In genomic region chr2:92459921-92460707, GRCm38 (mm10) we compare ENCODE assay signal across 8 mouse cellular contexts. TPM values are rescaled to one million over a fixed set of nuclear protein-coding genes. Genes with fewer than 3 reads are reported as not detected.
DNase-seq lines count a peak whose midpoint lies in the region; ATAC-seq and TF ChIP-seq lines count a peak whose summit lies in the region.

Gene Slc35c1 (minus strand): TSS chr2:92460538.

- no peaks in the 10 kb centered on the region for H3K27me3 ChIP-seq in cerebellum, adult 2 months (ENCODE audit: control insufficient read depth, insufficient read depth, low read length)
- no peaks in the 10 kb centered on the region for H3K27me3 ChIP-seq in heart, adult 2 months (ENCODE audit: control insufficient read depth, insufficient read depth, low read length)
- H3K27me3 ChIP-seq in liver, adult 2 months (ENCODE audit: control insufficient read depth, insufficient read depth, low read length), result no peaks in the 10 kb centered on the region
- no peaks in the 10 kb centered on the region for H3K27me3 ChIP-seq in midbrain, postnatal 0 days (ENCODE audit: insufficient read depth, low read length)

- peak within 1 kb of the TSS; percentile 84 for H3K4me2 ChIP-seq in midbrain, postnatal 0 days (ENCODE audit: low read depth, low read length, poor library complexity, severe bottlenecking)

- 2% methylated on average over 34 of the region's 34 CpGs for WGBS in cerebellum, adult 2 months
- WGBS in heart, adult 2 months, result 3% methylated on average over 34 of the region's 34 CpGs
- 4% methylated on average over 34 of the region's 34 CpGs for WGBS in liver, adult 2 months
- WGBS in midbrain, postnatal 0 days, result 1% methylated on average over 34 of the region's 34 CpGs

- no peaks in the 10 kb centered on the region; the same call in 1 of the 2 replicates for H3K79me2 ChIP-seq in heart, adult 2 months (replicated peaks; ENCODE audit: control insufficient read depth, insufficient read depth, low read length)
- H3K79me2 ChIP-seq in liver, adult 2 months (ENCODE audit: control insufficient read depth, insufficient read depth, low read length), result peaks cover 18% of the 10 kb centered on the region

- intact Hi-C loops in heart, adult 2 months (cut with DNase I), result loop anchor here (1.0 kb wide), 1 partner anchor 26 kb away; the partner anchor contains the start of gene Cry2

- TF ChIP-seq CTCF in cerebellum, adult 2 months (IDR thresholded peaks at IDR 0.05; ENCODE audit: borderline replicate concordance, insufficient read depth, low read depth, low read length), result no peak
- TF ChIP-seq CTCF in heart, adult 2 months (IDR thresholded peaks at IDR 0.05), result no peak
- TF ChIP-seq CTCF in liver, adult 2 months (IDR thresholded peaks at IDR 0.05; ENCODE audit: low read depth, low read length), result no peak
- no peak for TF ChIP-seq CTCF in midbrain, postnatal 0 days (IDR thresholded peaks at IDR 0.05)

- no peaks in the 10 kb centered on the region for H3K9me3 ChIP-seq in midbrain, postnatal 0 days (ENCODE audit: low read length)

- H3K36me3 ChIP-seq in heart, adult 2 months (ENCODE audit: control insufficient read depth, insufficient read depth, low read length), result no peaks in the 10 kb centered on the region
- H3K36me3 ChIP-seq in liver, adult 2 months (ENCODE audit: control insufficient read depth, insufficient read depth, low read length), result no peaks in the 10 kb centered on the region
- no peaks in the 10 kb centered on the region for H3K36me3 ChIP-seq in midbrain, postnatal 0 days (ENCODE audit: insufficient read depth, low read length)

- TF ChIP-seq EP300 in heart, adult 2 months (IDR thresholded peaks at IDR 0.05; ENCODE audit: insufficient read depth, low read depth, low read length), result no peak

- no peak for DNase-seq in layer of hippocampus, adult 18-20 months (ENCODE audit: low spot score in 2 of 2)
- no peak for DNase-seq in layer of hippocampus, adult 9-10 months (ENCODE audit: low spot score)
- DNase-seq in cerebellum, adult 2 months, result peak; percentile 52 to 63
- DNase-seq in heart, adult 2 months, result peak; percentile 59 to 66
- DNase-seq in kidney, adult 18-20 months, result peak; percentile 62
- peak; percentile 25 for DNase-seq in liver, adult 2 months (ENCODE audit: extremely low read depth, low read depth, low spot score)
- no peak for DNase-seq in midbrain, postnatal 0 days (ENCODE audit: low spot score)
- DNase-seq in thymus, postnatal 14 days, result peak; percentile 81

- peak within 1 kb of the TSS; percentile 69 for H3K4me3 ChIP-seq in cerebellum, adult 2 months (replicated peaks; ENCODE audit: insufficient read depth, low read depth, low read length)
- peak within 1 kb of the TSS; percentile 81 for H3K4me3 ChIP-seq in heart, adult 2 months
- peak within 1 kb of the TSS; percentile 82 for H3K4me3 ChIP-seq in liver, adult 2 months (ENCODE audit: insufficient read depth, low read depth, low read length)
- H3K4me3 ChIP-seq in midbrain, postnatal 0 days (ENCODE audit: low read depth, low read length), result peak within 1 kb of the TSS; percentile 79

- H3K9ac ChIP-seq in heart, adult 2 months (ENCODE audit: low read depth, low read length), result peak within 1 kb of the TSS; percentile 76
- H3K9ac ChIP-seq in liver, adult 2 months (ENCODE audit: low read depth, low read length), result peak within 1 kb of the TSS; percentile 87
- peak within 1 kb of the TSS; percentile 67 for H3K9ac ChIP-seq in midbrain, postnatal 0 days (replicated peaks; ENCODE audit: low read length, poor library complexity, severe bottlenecking)

- H3K27ac ChIP-seq in cerebellum, adult 2 months (ENCODE audit: insufficient read depth, low read length), result peak within 1 kb of the TSS; percentile 39
- peak within 1 kb of the TSS; percentile 90 for H3K27ac ChIP-seq in heart, adult 2 months
- H3K27ac ChIP-seq in liver, adult 2 months (replicated peaks; ENCODE audit: insufficient read depth, low read depth, low read length), result peak within 1 kb of the TSS; percentile 74
- H3K27ac ChIP-seq in midbrain, postnatal 0 days (ENCODE audit: low read depth, low read length), result peak within 1 kb of the TSS; percentile 69

- peak; percentile 33; the same call in 1 of the 2 replicates for ATAC-seq in midbrain, postnatal 0 days (ENCODE audit: low FRiP score)

- 0 out of 2 replicates have a peak, but pooled peaks have one; percentile 26 for TF ChIP-seq POLR2A in cerebellum, adult 2 months (IDR thresholded peaks at IDR 0.05; ENCODE audit: borderline replicate concordance, insufficient read depth, low read length)
- TF ChIP-seq POLR2A in heart, adult 2 months (IDR thresholded peaks at IDR 0.05; ENCODE audit: insufficient read depth, low read depth, low read length), result no peak
- peak; percentile 18; the same call in 1 of the 2 replicates for TF ChIP-seq POLR2A in liver, adult 2 months (IDR thresholded peaks at IDR 0.05; ENCODE audit: extremely low read depth, insufficient read depth, low read length)

- H3K4me1 ChIP-seq in cerebellum, adult 2 months (ENCODE audit: control insufficient read depth, insufficient read depth, low read length), result peaks cover 14% of the 10 kb centered on the region; the same call in 1 of the 2 replicates
- H3K4me1 ChIP-seq in heart, adult 2 months (ENCODE audit: control insufficient read depth, insufficient read depth, low read length), result peaks cover 16% of the 10 kb centered on the region
- peaks cover 28% of the 10 kb centered on the region for H3K4me1 ChIP-seq in liver, adult 2 months (ENCODE audit: control insufficient read depth, insufficient read depth, low read length)
- peaks cover 22% of the 10 kb centered on the region for H3K4me1 ChIP-seq in midbrain, postnatal 0 days (ENCODE audit: insufficient read depth, low read length)

RNA-seq across cellular contexts. Expression of gene Slc35c1, which starts in this region (rescaled TPM):
- 10 to 100 TPM; 13.6 to 14.1 TPM for total RNA-seq in layer of hippocampus, adult 18-20 months (2021)
- polyA plus RNA-seq in cerebellum, adult 2 months (2012; rRNA removed), result 16.2 and 17.4 TPM in 2 replicates
- total RNA-seq in heart, adult 2 months (2021), result 1 to 10 TPM; 5.6 to 6.2 TPM
- polyA plus RNA-seq in heart, adult 2 months (2012; rRNA removed), result 10.9 and 12.9 TPM in 2 replicates
- total RNA-seq in liver, adult 2 months (2014; rRNA removed), result 3.0 and 3.9 TPM in 2 replicates
- 26.0 and 30.7 TPM in 2 replicates for polyA plus RNA-seq in liver, adult 2 months (2012; rRNA removed)
- 8.9 and 18.6 TPM in 2 replicates for total RNA-seq in midbrain, postnatal 0 days (2014; rRNA removed)
- 16.8 and 18.8 TPM in 2 replicates for polyA plus RNA-seq in midbrain, postnatal 0 days (2015; fragmentation: Nextera tagmentation; extraction: Ambion mirVana)

Comparison
In these comparisons a context has a peak if more than half of its experiments do, and no peak if none do; other contexts are left out.
1. DNase-seq: peak in cerebellum, adult 2 months (2 of 2), heart, adult 2 months (2 of 2), kidney, adult 18-20 months (single experiment), liver, adult 2 months (single experiment) and thymus, postnatal 14 days (single experiment); none in layer of hippocampus, adult 18-20 months (0 of 2), layer of hippocampus, adult 9-10 months (single experiment) and midbrain, postnatal 0 days (single experiment).
2. H3K27ac ChIP-seq: peak in every context shown above with its lines; median percentile 90 in heart, adult 2 months; 74 in liver, adult 2 months; 69 in midbrain, postnatal 0 days; 39 in cerebellum, adult 2 months.
3. Peak in every context shown above with its lines, with median percentiles within 50 percentile points of each other: H3K4me3 ChIP-seq and H3K9ac ChIP-seq.